Mouse (Mus musculus) left cerebral cortex, postnatal 25 days (tissue): ENCODE measurements around the gene Sgta. TPM values are rescaled to one million over a fixed set of nuclear protein-coding genes. Genes with fewer than 3 reads are reported as not detected.

Experiments used
- DNase-seq, 2 experiments: peaks; one replicate each; pipeline ENCODE4 v3.0.0; 2022; ENCODE audit warnings: low spot score in 2 of 2, mixed read lengths in 1 of 2
- intact Hi-C: fragments of 180-260 bp; cut with DNase I; formaldehyde crosslinking; loops from one replicate; pipeline ENCODE4 v1.15.1; 2025
- total RNA-seq, 2 experiments: library from RNA; stranded (reverse); gene quantifications; 2 replicates each; pipeline ENCODE4 v1.2.3; 2021

Gene Sgta
- total RNA-seq = 100 to 1,000 TPM; 159 to 169 TPM

GRCm38 (mm10) chr10:81059603-81060543 is at the start of gene Sgta:
TSS of gene Sgta (minus strand) at chr10:81060181.
- intact Hi-C loops = no loop called here
- DNase-seq = peak; percentile 100

- DNase-seq = peak; percentile 76 to 83
- intact Hi-C loops = no loop called here
These were observed 46.2 kb upstream of the Sgta start for GRCm38 (mm10) chr10:81106113-81106721.

GRCm38 (mm10) chr10:81105565-81106112 is 45.7 kb upstream of the Sgta start, which contains the start of gene Map2k2:
TSS of gene Map2k2 (plus strand) at chr10:81105915.
- DNase-seq = peak; percentile 96 to 97
- intact Hi-C loops = loop anchor here (1.0 kb wide), 1 partner anchor 32 kb away; no protein-coding TSS in a partner anchor

- intact Hi-C loops = no loop called here
- no peak for DNase-seq
These were observed 35.1 kb upstream of the Sgta start for GRCm38 (mm10) chr10:81094931-81095678.

- DNase-seq = no peak
- intact Hi-C loops = no loop called here
These were observed 32.7 kb upstream of the Sgta start for GRCm38 (mm10) chr10:81092465-81093250.

GRCm38 (mm10) chr10:81090621-81091020 is 30.6 kb upstream of the Sgta start:
- intact Hi-C loops = no loop called here
- DNase-seq = no peak

GRCm38 (mm10) chr10:81089216-81089615 is 29.2 kb upstream of the Sgta start:
- intact Hi-C loops = no loop called here
- DNase-seq = no peak

- no peak for DNase-seq
- intact Hi-C loops = no loop called here
These were observed 27.0 kb upstream of the Sgta start for GRCm38 (mm10) chr10:81087021-81087420.

GRCm38 (mm10) chr10:81082168-81082960 is 22.4 kb upstream of the Sgta start:
- intact Hi-C loops = loop anchor here (2.0 to 5.0 kb wide), 2 partner anchors 65 to 82 kb away; no protein-coding TSS in a partner anchor
- DNase-seq = peak; percentile 74 to 78

GRCm38 (mm10) chr10:81080008-81080655 is 20.2 kb upstream of the Sgta start:
- DNase-seq = no peak
- intact Hi-C loops = loop anchor here (5.0 kb wide), 1 partner anchor 63 kb away; no protein-coding TSS in a partner anchor

GRCm38 (mm10) chr10:81077916-81078315 is 17.9 kb upstream of the Sgta start:
- no peak for DNase-seq
- intact Hi-C loops = no loop called here

GRCm38 (mm10) chr10:81076356-81076755 is 16.4 kb upstream of the Sgta start:
- intact Hi-C loops = no loop called here
- no peak for DNase-seq

- no peak for DNase-seq
- intact Hi-C loops = no loop called here
These were observed 15.8 kb upstream of the Sgta start for GRCm38 (mm10) chr10:81075734-81076133.

- DNase-seq = no peak
These were observed 13.5 kb upstream of the Sgta start for GRCm38 (mm10) chr10:81073464-81073863.

GRCm38 (mm10) chr10:81072290-81072689 is 12.3 kb upstream of the Sgta start:
- intact Hi-C loops = no loop called here
- DNase-seq = no peak

More at GRCm38 (mm10) chr10:81073464-81073863, 13.5 kb upstream of the Sgta start:
- intact Hi-C loops = no loop called here

GRCm38 (mm10) chr10:81069836-81070235 is 9.9 kb upstream of the Sgta start, which contains the start of gene Thop1:
TSS of gene Thop1 (plus strand) at chr10:81070035.
- peak; percentile 98 to 99 for DNase-seq
- intact Hi-C loops = loop anchor here (2.0 kb wide), 1 partner anchor 67 kb away; no protein-coding TSS in a partner anchor

GRCm38 (mm10) chr10:81068706-81069105 is 8.7 kb upstream of the Sgta start:
- DNase-seq = no peak
- intact Hi-C loops = no loop called here
